Comparison of ENCODE assay signal across 8 mouse cellular contexts in the genomic region with DNA sequence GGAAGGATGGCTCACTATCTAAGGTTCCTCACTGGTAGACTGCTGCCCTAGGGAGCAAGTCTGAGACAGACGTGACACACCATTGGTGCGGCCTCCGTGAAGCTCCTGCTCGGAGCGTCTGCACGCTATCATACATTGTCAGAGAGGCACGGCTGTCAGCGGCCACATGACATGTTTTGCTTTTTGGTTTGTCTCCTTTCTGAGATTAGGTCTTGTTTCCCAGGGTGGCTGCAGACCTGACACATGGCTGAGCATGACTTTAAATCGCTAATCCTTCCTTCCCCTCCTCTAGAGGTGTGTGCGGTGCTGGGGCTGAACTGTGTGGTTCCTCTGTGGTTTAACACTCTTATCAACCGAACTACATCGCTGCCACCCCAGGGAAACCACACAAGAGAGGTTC. TPM values are rescaled to one million over a fixed set of nuclear protein-coding genes. Genes with fewer than 3 reads are reported as not detected.
DNase-seq lines count a peak whose midpoint lies in the region; ATAC-seq lines count a peak whose summit lies in the region.

No protein-coding gene starts in this region.

- H3K36me3 ChIP-seq in heart, embryonic 13.5 days = peaks cover 17% of the 10 kb centered on the region
- no peaks in the 10 kb centered on the region for H3K36me3 ChIP-seq in macrophage (ENCODE audit: inconsistent target)

- intact Hi-C loops in heart, postnatal 10 days (cut with DNase I) = no loop called here

- WGBS in heart, embryonic 13.5 days = 25% methylated on average over 12 of the region's 12 CpGs
- WGBS in macrophage (ENCODE audit: missing documents) = 5% methylated on average over 12 of the region's 12 CpGs

- peaks cover 43% of the 10 kb centered on the region; the same call in 1 of the 2 replicates for H3K79me2 ChIP-seq in macrophage (ENCODE audit: inconsistent target)

- H3K9ac ChIP-seq in heart, embryonic 13.5 days = peak overlapping the region; percentile 96

- DNase-seq in heart, postnatal 10 days = no peak
- no peak for DNase-seq in ovary, postnatal 10 days (ENCODE audit: low spot score)
- no peak for DNase-seq in ovary, adult 18-20 months (ENCODE audit: low spot score)
- no peak for DNase-seq in cerebellum, postnatal 10 days

- H3K4me3 ChIP-seq in heart, embryonic 13.5 days = peak overlapping the region; percentile 93
- H3K4me3 ChIP-seq in macrophage (ENCODE audit: inconsistent target) = peak overlapping the region; percentile 59

- no peak overlapping the region; the same call in 1 of the 2 replicates for H3K27ac ChIP-seq in heart, embryonic 13.5 days (replicated peaks)
- H3K27ac ChIP-seq in macrophage = peak overlapping the region; percentile 60

- H3K4me2 ChIP-seq in heart, embryonic 13.5 days = peak overlapping the region; percentile 89

- H3K9me3 ChIP-seq in heart, embryonic 13.5 days = no peaks in the 10 kb centered on the region

- ATAC-seq in heart, embryonic 13.5 days (ENCODE audit: extremely low read depth, insufficient number of reproducible peaks, low FRiP score, low TSS enrichment) = no peak
- ATAC-seq in CD4-positive, CD25-positive, alpha-beta regulatory T cell, adult 4 months = peak; percentile 18
- peak; percentile 48 for ATAC-seq in erythroid progenitor cell, adult 5-6 weeks (replicated peaks; ENCODE audit: low FRiP score, poor library complexity, severe bottlenecking)

- peaks cover 4% of the 10 kb centered on the region for H3K27me3 ChIP-seq in heart, embryonic 13.5 days (replicated peaks)

- peaks cover 27% of the 10 kb centered on the region for H3K4me1 ChIP-seq in heart, embryonic 13.5 days

RNA-seq across cellular contexts. Expression of gene Zfp839, which starts 1.4 kb away (rescaled TPM):
- 4.1 and 4.3 TPM in 2 replicates for polyA plus RNA-seq in heart, embryonic 13.5 days (2015; fragmentation: Nextera tagmentation; extraction: Ambion mirVana)
- total RNA-seq in heart, postnatal 10 days (2021) = 1 to 10 TPM; 7.1 to 7.4 TPM
- 1 to 10 TPM; 2.4 to 2.8 TPM for polyA plus RNA-seq in CD4-positive, CD25-positive, alpha-beta regulatory T cell, adult 4 months (2017; shearing (Covaris generic))
- total RNA-seq in erythroid progenitor cell, adult 5-6 weeks (2015; ENCODE audit: low replicate concordance) = 1.1 TPM in 1 of 2 replicates, not detected in the other
- total RNA-seq in erythroid progenitor cell, adult 5-6 weeks (2017; ENCODE audit: low replicate concordance) = 0.77 TPM in 1 of 2 replicates, not detected in the other
- total RNA-seq in macrophage (2018; cell fraction: chromatin; rRNA removed) = 10 to 100 TPM; 16.2 to 68.1 (median 35.9) TPM
- total RNA-seq in macrophage (2018; cell fraction: cytosol; rRNA removed) = 10 to 100 TPM in 13 of 26 experiments, 1 to 10 TPM in 13; 3.2 to 13.5 (median 10.4) TPM
- 10 to 100 TPM in 25 of 26 experiments, 1 to 10 TPM in 1; 9.0 to 46.7 (median 24.5) TPM for total RNA-seq in macrophage (2018; cell fraction: nucleus; rRNA removed)
- 7.8 to 12.1 TPM (median 10.8 TPM) in 3 replicates for polyA plus RNA-seq in macrophage (2018)

RNA-seq across cellular contexts. Expression of gene Mok, which starts 10.7 kb away (rescaled TPM):
- polyA plus RNA-seq in heart, embryonic 13.5 days (2015; fragmentation: Nextera tagmentation; extraction: Ambion mirVana) = 2.7 and 3.5 TPM in 2 replicates
- under 1 TPM; 0.57 to 0.62 TPM for total RNA-seq in heart, postnatal 10 days (2021)
- polyA plus RNA-seq in CD4-positive, CD25-positive, alpha-beta regulatory T cell, adult 4 months (2017; shearing (Covaris generic)) = under 1 TPM; 0.24 to 0.63 TPM
- total RNA-seq in erythroid progenitor cell, adult 5-6 weeks (2015; ENCODE audit: low replicate concordance) = not detected in 2 replicates
- total RNA-seq in erythroid progenitor cell, adult 5-6 weeks (2017; ENCODE audit: low replicate concordance) = 0.26 TPM in 1 of 2 replicates, not detected in the other
- 10 to 100 TPM in 4 of 26 experiments, 1 to 10 TPM in 21, under 1 TPM in 1; 0.37 to 12.4 (median 3.3) TPM for total RNA-seq in macrophage (2018; cell fraction: chromatin; rRNA removed)
- total RNA-seq in macrophage (2018; cell fraction: cytosol; rRNA removed) = 1 to 10 TPM in 21 of 26 experiments, under 1 TPM in 5; 0.50 to 3.6 (median 1.4) TPM
- total RNA-seq in macrophage (2018; cell fraction: nucleus; rRNA removed) = 10 to 100 TPM in 1 of 26 experiments, 1 to 10 TPM in 23, under 1 TPM in 1, not detected in 1; 0.65 to 12.3 (median 2.7) TPM
- polyA plus RNA-seq in macrophage (2018) = 0.96 to 4.8 TPM (median 3.3 TPM) in 3 replicates

RNA-seq across cellular contexts. Expression of gene Cinp, which starts 37.5 kb away (rescaled TPM):
- 59.8 and 66.2 TPM in 2 replicates for polyA plus RNA-seq in heart, embryonic 13.5 days (2015; fragmentation: Nextera tagmentation; extraction: Ambion mirVana)
- total RNA-seq in heart, postnatal 10 days (2021) = 10 to 100 TPM; 37.0 to 43.9 TPM
- polyA plus RNA-seq in CD4-positive, CD25-positive, alpha-beta regulatory T cell, adult 4 months (2017; shearing (Covaris generic)) = 10 to 100 TPM; 37.3 to 44.2 TPM
- 15.9 and 29.8 TPM in 2 replicates for total RNA-seq in erythroid progenitor cell, adult 5-6 weeks (2015; ENCODE audit: low replicate concordance)
- total RNA-seq in erythroid progenitor cell, adult 5-6 weeks (2017; ENCODE audit: low replicate concordance) = 21.9 and 22.5 TPM in 2 replicates
- 10 to 100 TPM; 12.3 to 74.4 (median 39.2) TPM for total RNA-seq in macrophage (2018; cell fraction: chromatin; rRNA removed)
- 10 to 100 TPM; 16.3 to 33.1 (median 25.2) TPM for total RNA-seq in macrophage (2018; cell fraction: cytosol; rRNA removed)
- total RNA-seq in macrophage (2018; cell fraction: nucleus; rRNA removed) = 10 to 100 TPM; 11.8 to 58.3 (median 26.9) TPM
- polyA plus RNA-seq in macrophage (2018) = 21.8 to 58.2 TPM (median 41.8 TPM) in 3 replicates

RNA-seq across cellular contexts. Expression of gene Tecpr2, which starts 37.6 kb away (rescaled TPM):
- polyA plus RNA-seq in heart, embryonic 13.5 days (2015; fragmentation: Nextera tagmentation; extraction: Ambion mirVana) = 2.2 and 2.9 TPM in 2 replicates
- 1 to 10 TPM; 5.2 to 6.3 TPM for total RNA-seq in heart, postnatal 10 days (2021)
- 1 to 10 TPM; 1.3 to 1.6 TPM for polyA plus RNA-seq in CD4-positive, CD25-positive, alpha-beta regulatory T cell, adult 4 months (2017; shearing (Covaris generic))
- 1.3 and 1.8 TPM in 2 replicates for total RNA-seq in erythroid progenitor cell, adult 5-6 weeks (2015; ENCODE audit: low replicate concordance)
- total RNA-seq in erythroid progenitor cell, adult 5-6 weeks (2017; ENCODE audit: low replicate concordance) = 3.1 and 11.8 TPM in 2 replicates
- total RNA-seq in macrophage (2018; cell fraction: chromatin; rRNA removed) = 10 to 100 TPM; 20.8 to 92.3 (median 59.4) TPM
- total RNA-seq in macrophage (2018; cell fraction: cytosol; rRNA removed) = 10 to 100 TPM in 20 of 26 experiments, 1 to 10 TPM in 6; 4.6 to 18.7 (median 11.7) TPM
- 10 to 100 TPM; 12.2 to 47.7 (median 33.1) TPM for total RNA-seq in macrophage (2018; cell fraction: nucleus; rRNA removed)
- 6.3 to 9.4 TPM (median 7.8 TPM) in 3 replicates for polyA plus RNA-seq in macrophage (2018)
